Mouse (Mus musculus): Measurements from ENCODE around the gene Eif2ak3. TPM values are rescaled to one million over a fixed set of nuclear protein-coding genes. Genes with fewer than 3 reads are reported as not detected.
A peak's percentile ranks its signal among the peaks of the same experiment; 100 is the strongest.
"Not testable (repeated sequence)": the region's sequence is repeated elsewhere in the genome, so short reads cannot be mapped to it uniquely, and the experiment has no call there.

Eif2ak3 gene
- 10 to 100 TPM; 22.6 to 24.0 TPM for total RNA-seq (2021)
- long read RNA-seq, experiment 1, full-length matches to known transcripts = 4 of 8 reads
- long read RNA-seq, experiment 1, partial matches to known transcripts = 2 of 8 reads
- long read RNA-seq, experiment 1, other reads (novel, unspliced or antisense) = 2 of 8 reads
- long read RNA-seq, experiment 2, full-length matches to known transcripts = 15 of 22 reads
- long read RNA-seq, experiment 2, partial matches to known transcripts = 4 of 22 reads
- long read RNA-seq, experiment 2, other reads (novel, unspliced or antisense) = 3 of 22 reads

- DNase-seq (ENCODE audit: low spot score in 2 of 2) = peak; percentile 84 to 94
Observed at GRCm38 (mm10) chr6:70844002-70844804, at the start of gene Eif2ak3. Gene Eif2ak3 (plus strand): TSS chr6:70844515.

- no peak for DNase-seq (ENCODE audit: low spot score in 2 of 2)
Observed at GRCm38 (mm10) chr6:70796940-70797339, 47.4 kb upstream of the Eif2ak3 start.

- DNase-seq (ENCODE audit: low spot score in 2 of 2) = peak in 1 of 2 experiments; percentile 37
Observed at GRCm38 (mm10) chr6:70797581-70798251, 46.6 kb upstream of the Eif2ak3 start.

GRCm38 (mm10) chr6:70804632-70805031 lies 39.7 kb upstream of the Eif2ak3 start:
- no peak for DNase-seq (ENCODE audit: low spot score in 2 of 2)

GRCm38 (mm10) chr6:70805267-70805666 lies 39.0 kb upstream of the Eif2ak3 start:
- no peak for DNase-seq (ENCODE audit: low spot score in 2 of 2)

- DNase-seq (ENCODE audit: low spot score in 2 of 2) = peak in 1 of 2 experiments; percentile 36
Observed at GRCm38 (mm10) chr6:70805820-70806513, 38.3 kb upstream of the Eif2ak3 start.

GRCm38 (mm10) chr6:70806514-70806912 lies 37.8 kb upstream of the Eif2ak3 start:
- no peak for DNase-seq (ENCODE audit: low spot score in 2 of 2)

- DNase-seq (ENCODE audit: low spot score in 2 of 2) = no peak
Observed at GRCm38 (mm10) chr6:70810524-70810923, 33.8 kb upstream of the Eif2ak3 start.

GRCm38 (mm10) chr6:70811557-70812525 lies 32.5 kb upstream of the Eif2ak3 start:
- peak; percentile 54 to 59 for DNase-seq (ENCODE audit: low spot score in 2 of 2)

- no peak for DNase-seq (ENCODE audit: low spot score in 2 of 2)
Observed at GRCm38 (mm10) chr6:70812526-70812895, 31.8 kb upstream of the Eif2ak3 start.

GRCm38 (mm10) chr6:70813921-70814628 lies 30.2 kb upstream of the Eif2ak3 start:
- DNase-seq (ENCODE audit: low spot score in 2 of 2) = no peak

- no peak for DNase-seq (ENCODE audit: low spot score in 2 of 2)
Observed at GRCm38 (mm10) chr6:70814629-70814950, 29.7 kb upstream of the Eif2ak3 start.

- DNase-seq (ENCODE audit: low spot score in 2 of 2) = no peak
Observed at GRCm38 (mm10) chr6:70815471-70815870, 28.8 kb upstream of the Eif2ak3 start.

GRCm38 (mm10) chr6:70821566-70821965 lies 22.7 kb upstream of the Eif2ak3 start:
- no peak for DNase-seq (ENCODE audit: low spot score in 2 of 2)

- no peak for DNase-seq (ENCODE audit: low spot score in 2 of 2)
Observed at GRCm38 (mm10) chr6:70822386-70822910, 21.9 kb upstream of the Eif2ak3 start.

- DNase-seq (ENCODE audit: low spot score in 2 of 2) = not testable (repeated sequence)
Observed at GRCm38 (mm10) chr6:70823277-70823676, 21.0 kb upstream of the Eif2ak3 start.

- peak; percentile 24 to 59 for DNase-seq (ENCODE audit: low spot score in 2 of 2)
Observed at GRCm38 (mm10) chr6:70824085-70824986, 20.0 kb upstream of the Eif2ak3 start.

- no peak for DNase-seq (ENCODE audit: low spot score in 2 of 2)
Observed at GRCm38 (mm10) chr6:70824987-70825337, 19.4 kb upstream of the Eif2ak3 start.

All from adrenal gland, postnatal 4 days (tissue).